Mouse (Mus musculus): ENCODE results near the gene Smcp.

Gene Smcp

DNA sequence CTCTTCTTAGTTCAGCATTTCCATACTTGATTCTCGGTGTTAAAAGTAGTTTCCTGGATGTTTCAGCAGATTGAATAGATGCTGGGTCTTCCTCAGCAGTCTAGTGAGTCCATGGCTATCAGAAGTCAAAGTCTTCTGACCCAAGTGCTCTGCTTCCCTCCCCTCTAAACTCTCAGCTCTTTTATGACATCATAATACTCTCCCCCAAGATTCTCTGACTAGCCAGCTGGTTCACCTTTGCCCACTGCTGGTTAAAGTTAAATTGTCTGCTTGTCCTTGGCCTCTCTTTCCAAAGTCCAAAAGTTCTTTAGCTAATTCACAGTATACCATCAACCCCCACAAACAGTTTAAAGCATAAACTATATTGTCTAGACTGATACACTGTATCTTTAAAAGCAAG lies at the start of gene Smcp:
Gene Smcp, minus strand, starts transcription at position 140 of the 400 bp plus-strand sequence.
- DNase-seq, result no peak

DNA sequence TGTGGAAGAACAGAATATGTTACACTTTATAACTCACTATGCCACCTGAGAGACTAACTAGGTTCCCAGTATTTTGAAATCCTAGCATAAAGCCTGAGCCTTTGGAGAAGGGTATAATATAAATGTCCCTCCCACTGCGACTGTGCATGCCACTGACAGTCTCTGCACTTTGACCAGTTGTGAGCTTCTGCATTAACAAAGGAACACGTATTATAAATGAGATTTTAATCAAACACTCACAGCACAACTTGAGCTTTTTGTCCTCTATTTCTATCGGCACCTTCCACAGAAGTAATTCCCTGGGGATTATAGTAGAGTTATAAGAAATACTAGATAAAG lies 49.8 kb upstream of the Smcp start:
- no peak for DNase-seq

DNA sequence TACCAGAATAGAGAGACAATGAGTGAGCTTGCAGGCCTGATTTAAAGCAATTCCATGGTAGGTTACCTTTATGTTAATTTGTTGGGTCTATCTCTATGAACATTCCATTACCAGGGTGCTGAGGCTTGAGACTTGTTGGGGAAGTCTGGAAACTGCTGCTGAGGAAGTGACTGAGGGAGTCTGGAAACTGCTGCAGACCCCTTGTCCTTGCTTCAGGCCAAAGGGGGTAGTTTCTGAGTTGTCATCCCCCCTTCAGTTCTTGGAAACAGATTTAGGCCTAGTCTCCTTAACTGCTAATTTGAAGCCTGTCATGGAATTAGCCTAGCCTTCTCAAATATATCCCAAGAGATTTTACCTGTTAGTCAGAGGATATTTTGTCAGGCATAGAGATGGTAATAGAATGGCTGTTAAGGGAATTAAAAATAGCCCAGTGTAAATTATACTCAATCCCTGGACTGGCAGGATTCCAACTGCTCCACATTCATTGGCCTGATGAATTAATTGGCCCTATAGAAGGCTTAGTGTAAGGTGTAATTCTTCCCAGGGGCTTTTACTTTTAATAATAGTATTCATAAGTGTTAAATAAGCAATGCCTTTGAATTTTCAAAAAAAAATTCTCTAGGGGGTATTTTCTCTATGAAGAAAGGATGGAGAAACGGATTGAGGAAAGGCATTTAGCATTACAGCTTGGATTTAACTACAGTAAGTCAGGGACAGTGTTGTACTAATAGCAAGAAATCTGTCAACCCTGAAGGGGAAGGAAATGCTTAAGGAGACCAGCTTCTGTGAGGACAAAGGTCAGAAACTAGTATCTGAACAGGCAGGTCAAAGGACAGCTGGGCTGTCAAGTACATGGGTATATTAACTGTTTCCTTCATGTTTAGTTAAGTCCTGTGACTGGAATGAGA lies 49.2 kb upstream of the Smcp start:
- DNase-seq, result no peak

DNA sequence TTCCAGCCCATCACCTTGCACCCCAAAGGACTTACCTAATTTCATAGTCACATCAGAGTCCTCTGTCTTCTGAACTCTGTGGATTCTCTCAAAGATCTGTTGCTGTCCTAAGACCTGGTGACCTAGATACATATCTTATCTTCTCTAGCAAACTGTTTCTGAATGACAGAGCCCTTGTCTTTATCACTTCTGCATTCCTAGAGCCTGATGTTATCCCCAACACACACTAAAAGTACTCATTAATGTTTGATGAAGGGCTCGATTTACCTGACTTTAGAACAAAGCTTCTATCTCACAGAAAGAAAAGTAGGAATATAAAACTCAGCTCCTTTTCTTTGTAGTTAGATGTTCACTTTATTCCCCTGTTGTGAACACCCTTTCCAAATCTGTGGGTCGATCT lies 32.8 kb upstream of the Smcp start, which contains the start of gene Lce6a:
Gene Lce6a, minus strand, starts transcription at position 101 of the 400 bp plus-strand sequence.
- no peak for DNase-seq

DNA sequence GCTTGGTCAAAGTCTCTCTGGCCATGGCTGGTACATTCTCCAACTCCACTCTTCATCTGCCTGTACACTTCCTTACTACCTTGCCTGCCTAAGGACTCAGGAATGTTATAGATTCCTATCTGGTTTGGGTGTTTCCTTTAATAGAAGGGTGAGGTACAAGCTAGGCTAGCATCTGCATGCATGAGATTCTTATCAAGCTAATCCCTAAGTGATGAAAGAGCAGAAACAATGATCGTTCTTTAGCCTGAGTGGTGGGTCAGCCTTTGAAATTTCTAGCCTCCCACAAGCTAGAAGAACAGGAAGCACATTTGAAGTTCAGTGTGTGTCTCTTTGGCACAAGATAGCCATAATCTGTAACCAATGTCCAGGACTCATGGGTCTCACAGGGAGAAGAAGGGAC lies 21.0 kb upstream of the Smcp start:
- DNase-seq, result no peak

DNA sequence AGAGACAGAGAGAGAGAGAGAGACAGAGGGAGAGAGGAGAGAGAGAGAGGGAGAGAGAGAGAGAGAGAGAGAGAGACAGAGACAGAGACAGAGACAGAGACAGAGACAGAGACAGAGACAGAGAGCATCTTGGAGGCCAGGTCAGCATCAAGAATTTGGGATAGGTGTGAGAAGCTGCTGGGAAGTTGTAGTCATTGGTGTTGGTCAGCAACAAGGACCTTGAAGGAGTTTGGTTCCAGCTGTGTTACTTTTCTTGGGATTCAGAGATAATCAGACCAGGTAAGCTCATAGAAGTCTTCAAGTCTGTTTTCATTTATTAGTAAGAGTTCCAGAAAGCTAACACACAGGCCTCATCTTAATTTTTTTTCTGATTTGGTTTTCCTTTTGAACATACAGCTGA lies 18.6 kb upstream of the Smcp start, which contains the start of gene 2210017I01Rik:
Gene 2210017I01Rik, minus strand, starts transcription at position 101 of the 400 bp plus-strand sequence.
- no peak for DNase-seq

DNA sequence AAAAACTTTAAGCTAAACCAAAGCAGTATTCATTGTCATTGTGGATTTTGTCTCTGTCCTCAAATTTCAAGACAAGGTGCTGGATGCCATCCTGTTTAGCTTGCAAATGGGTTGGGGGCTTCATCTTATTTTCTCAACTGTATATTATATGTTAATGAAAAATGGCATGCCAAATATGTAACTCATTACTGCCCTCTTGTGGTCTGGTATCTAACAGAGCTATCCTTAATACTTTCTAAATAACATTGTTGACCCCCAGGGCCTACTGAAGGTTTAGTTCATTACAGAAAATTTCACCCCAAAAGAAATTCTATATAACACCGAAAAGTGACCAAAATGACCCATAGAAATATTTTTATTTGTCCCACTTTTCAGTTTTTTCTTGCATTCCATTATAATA lies 13.4 kb upstream of the Smcp start:
- no peak for DNase-seq

DNA sequence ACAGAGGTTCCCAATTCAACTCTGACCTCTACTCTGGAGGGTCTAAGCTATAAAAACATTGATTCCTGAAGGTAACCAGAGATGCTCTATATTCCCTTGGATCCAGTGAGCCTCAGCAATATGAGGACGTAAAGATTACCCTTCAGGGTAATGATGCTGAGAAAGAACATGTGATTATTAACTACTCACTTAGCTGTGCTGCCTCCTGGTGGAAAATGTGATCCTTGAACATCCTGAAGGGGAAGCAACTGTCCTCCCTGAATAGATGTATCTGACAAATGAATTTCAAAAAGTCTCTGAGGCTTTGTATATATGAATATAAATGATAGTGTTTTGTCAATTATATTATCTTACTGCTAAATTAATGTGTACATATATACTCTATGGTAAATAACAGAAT lies 11.7 kb upstream of the Smcp start:
- DNase-seq, result no peak

DNA sequence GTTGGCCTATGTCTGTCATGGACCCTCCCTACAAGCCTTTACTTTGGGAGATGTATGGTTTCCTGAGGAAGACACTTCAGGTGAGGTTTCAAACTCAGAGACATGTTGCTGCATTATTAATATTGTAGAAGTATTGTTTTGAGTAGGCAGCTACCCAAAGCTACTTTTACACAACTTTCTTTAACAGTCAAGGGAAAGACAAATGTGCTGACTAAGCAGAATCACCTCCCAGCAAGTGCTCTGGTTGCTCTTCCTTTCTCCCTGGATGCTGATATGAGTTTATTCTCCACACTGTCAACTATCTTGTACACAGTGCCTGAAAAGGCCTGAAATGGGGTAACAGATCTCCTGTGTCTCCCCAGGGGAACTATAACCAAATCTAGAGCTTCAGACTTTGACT lies 11.2 kb upstream of the Smcp start:
- DNase-seq, result no peak

DNA sequence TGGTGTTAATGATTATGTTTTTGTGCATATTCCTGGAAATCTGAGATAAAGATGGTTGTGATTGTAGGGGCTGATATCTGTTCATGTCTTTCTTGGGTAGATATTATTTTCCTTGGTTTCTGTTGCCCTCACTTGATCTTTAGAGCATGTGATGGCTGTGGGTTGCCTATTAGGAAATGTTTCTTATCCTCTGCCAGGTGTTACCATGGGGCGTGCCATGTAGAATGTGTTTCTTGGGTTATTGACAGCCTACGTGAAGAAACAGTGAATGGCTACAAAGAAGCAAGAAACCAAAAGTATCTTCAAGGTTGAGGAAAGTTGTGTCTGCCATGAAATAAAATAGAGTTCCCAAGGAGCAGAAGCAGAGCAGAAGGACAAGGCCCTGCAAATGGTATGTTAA lies 9.6 kb upstream of the Smcp start:
- DNase-seq, result no peak

DNA sequence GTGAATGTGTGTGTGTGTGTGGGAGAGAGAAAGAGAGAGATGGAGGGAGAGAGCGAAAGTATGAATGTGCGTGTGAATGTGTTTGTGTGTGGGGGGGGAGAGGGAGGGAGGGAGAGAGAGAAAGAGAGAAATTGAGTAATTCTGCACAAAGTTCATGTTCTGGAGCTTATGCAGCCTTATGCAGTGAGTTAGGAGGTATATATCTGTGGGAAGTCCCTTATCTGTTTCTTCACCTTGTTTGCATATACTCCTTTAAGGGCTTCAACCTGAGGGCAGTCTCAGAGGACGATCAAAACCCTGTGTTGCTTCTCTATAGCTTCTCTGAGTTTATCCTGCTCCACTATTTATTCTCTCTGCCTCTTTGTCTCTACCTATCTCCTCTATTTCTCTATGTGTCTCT lies 1.6 kb downstream of the Smcp start:
- no peak for DNase-seq

DNA sequence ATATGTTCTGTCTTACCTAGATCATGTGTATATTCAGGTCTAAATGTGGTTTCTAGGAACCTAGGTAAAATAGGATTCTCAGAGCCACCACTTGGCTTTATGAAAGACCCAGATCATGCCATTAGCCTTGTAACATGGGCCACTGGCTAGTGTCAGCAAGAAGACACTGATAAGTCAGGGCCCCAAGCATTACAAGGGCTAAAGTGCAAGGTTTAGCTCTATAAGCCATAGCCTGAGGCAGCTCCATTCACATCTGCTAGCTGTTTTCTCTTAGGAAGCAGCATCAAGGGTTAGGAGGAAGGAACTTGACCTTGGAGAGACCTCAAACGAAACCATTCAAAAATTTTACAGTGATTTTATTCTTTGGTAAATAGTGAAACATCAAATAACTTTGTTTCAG lies 3.7 kb downstream of the Smcp start:
- DNase-seq, result no peak

DNA sequence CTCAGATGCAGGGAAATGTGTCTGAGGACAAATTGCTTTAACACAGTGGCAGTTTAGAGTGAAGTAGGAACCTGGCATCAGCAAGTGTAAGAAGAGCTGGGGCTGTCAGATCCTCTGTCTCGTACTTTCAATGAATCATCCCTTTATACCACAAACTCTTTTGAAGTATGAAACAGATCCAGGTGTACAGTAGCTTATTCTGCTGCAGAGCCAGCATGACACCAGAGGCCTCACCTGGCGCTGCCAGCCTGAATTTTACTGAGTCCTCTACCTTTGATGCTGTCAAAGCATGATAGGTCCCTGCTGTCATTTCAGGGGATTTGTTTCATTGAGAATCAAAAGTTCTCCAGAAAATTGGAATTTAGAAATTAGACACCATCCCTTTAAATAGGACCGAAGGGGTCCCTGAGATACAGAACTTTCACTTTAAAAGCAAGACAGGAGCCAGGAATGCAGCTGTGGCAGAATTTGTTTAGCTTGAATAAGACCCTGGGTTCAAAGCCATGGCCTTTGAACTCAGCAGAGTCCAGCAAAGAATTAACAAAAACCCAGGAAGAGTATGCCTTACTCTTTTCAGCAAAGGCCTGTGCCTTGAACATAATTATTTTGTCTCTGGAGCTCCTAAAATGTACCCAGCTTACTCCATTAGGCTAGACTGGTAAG lies 5.5 kb downstream of the Smcp start:
- no peak for DNase-seq

DNA sequence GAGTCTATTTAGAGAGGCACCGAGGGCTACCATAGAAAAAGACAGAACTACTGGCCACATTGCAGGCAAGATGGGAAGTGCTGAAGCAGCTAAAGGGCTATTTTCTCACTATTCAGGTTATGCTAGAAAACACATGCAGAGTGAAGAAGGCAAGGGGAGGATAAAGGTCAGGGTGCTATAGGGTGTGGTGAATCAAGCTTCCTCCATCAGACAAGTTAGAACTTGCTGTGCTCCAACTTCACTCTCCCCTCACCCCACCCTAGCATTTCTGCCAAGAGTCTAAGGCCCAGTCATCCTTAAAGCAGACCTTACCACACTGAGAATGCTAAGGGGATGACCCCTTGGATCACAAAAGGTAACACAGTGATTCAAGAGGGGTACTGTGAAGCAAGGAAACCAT lies 9.3 kb downstream of the Smcp start:
- DNase-seq, result no peak

DNA sequence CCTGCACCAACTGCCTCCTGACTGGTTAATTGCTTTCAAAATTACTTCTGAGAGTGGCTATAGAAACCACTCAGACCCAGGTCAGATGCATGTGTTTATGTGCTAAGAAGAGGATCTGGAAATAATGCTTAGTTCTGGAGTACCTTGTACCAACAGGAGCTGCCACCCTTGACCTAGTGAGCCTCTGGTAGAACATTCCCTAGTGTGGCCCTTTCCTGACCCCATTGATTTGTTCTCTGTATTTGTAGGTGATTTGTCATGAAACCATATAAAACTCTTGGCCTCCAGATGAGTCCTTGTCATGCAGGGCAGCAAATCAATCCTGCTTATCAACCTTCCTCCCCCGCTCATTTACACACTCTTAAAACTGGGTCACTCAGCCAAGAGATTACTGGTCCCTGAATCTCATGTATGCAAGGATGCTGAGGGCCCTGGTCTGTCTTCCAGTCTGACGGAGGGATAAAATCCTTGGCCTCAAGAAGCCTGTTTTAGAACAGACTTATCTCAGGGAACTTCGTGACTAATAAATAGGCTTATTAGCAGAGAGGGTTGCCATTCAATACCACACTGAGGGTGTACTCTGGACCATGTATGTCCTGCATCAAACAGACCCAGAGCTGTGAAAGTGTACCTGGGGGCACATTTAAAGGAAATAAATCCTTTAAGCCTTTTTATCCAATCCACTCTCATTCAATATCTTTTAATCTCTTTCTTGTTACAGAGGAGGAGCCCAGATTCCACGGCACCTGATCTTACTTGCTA lies 10.0 kb downstream of the Smcp start:
- no peak for DNase-seq

DNA sequence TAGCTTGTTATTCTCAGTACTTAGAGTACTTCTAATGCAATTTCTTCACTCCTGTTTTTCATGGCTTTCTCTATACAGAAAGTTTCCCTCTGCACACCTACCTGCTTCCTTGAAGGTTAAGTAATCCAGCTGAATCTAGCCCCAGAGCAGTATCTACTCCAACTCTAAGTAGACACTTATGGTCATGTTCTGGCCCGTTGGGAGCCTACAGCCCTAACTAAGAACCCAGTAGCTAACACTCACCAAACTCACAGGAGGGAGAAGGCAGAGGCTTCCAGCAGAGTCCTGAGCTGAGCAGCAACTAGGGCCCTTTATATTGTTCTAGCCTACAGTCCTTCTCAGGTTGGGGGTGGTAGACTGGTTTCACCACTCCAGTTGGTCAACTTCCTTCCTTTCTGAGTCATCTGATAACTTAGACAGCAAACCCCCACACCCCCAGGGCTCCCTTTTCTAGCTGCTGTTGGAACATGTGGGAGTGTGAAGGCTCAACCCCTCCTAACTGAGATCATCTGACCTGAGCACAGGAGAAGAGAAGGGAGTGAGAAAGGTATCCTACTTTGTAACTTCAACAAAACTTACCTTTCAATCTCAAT lies 15.3 kb downstream of the Smcp start, which contains the start of gene Ivl:
Gene Ivl, minus strand, starts transcription at position 287 of the 593 bp plus-strand sequence.
- no peak for DNase-seq

DNA sequence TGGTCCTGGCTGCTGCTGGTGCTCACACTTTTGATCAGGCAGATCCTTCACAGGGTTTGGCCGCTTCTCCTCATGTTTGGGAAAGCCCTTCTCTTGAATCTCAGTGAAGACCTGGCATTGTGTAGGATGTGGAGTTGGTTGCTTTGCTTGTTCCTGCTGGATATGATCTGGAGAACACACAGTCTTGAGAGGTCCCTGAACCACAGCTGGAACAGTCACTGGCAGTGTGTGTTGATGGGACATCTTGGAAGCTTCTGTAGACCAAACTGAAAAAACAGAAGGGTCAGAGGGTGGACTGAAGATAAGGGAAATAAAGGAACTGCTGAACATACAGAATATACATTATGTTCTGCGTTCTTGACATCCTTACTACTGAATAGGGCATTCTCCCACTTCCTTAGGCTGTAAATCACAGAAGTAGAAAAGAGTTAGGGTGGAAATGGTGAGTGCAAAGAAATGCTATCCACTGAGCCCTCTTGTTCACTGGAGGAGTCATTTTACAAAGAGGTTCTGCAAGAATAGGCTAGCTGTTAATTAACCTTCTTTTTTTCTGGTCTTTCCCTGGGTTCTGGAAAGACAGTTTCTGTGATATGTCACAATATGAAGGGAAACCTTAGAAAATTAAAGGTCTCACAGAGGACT lies 16.2 kb downstream of the Smcp start:
- no peak for DNase-seq

DNA sequence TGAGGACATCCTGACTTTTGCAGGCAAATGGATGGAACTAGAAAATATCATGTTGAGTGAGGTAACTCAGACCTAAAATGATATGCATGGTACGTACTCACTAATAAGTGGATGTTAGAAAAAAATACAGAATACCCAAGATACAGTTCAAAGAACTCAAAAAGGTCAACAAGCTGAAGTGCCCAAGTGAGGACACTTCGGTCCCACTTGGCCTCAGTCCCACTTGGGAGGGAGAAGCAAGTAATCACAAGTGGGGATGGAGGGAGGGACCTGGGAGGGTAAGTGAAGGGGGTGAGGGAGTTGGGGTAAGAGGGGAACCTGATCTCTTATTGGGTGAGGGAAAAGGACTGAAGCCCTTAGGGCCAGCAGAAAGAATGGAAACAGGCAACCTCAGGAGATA lies 20.0 kb downstream of the Smcp start:
- DNase-seq, result no peak

DNA sequence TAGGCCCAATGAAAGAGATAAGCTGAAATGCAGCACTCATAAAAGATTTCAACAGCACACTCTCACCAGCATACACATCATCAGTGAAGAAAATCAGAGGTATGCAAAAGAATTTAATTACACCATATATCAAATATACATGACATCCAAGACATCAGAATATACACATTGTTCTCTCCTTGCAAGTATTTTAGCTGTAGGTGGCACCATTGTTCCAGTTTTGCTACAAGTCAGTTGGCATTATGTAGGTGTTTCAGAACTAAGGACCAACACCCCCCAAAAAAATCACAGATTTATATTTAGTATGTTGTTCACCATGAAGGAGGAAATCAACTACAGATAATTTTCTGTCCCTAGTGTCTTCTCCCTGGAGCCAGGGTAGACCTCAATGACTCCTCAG lies 23.4 kb downstream of the Smcp start:
- no peak for DNase-seq

DNA sequence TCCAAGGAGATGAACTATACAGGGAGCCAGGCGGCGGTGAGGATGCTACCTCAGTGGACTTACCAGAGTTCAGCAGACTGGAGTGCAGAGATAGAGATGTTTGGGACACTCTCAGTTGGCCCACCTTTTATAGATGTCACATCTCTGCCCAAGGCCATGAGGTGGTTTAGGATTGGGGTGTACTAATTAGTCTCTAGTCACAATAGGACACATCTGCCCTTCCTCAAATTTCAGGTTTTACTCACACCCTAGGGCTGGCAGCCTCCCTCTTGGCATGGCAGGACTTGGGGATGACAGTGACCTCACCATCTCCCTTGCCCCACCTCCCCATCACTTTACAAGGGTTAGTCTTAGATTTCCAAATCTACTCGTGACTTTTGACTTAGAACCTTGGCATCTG lies 54.4 kb downstream of the Smcp start, which contains the start of gene 2310046K23Rik:
Gene 2310046K23Rik, minus strand, starts transcription at position 101 of the 400 bp plus-strand sequence.
- DNase-seq, result no peak
